Mouse (Mus musculus) kidney, embryonic 14.5 days (tissue): ENCODE data around the gene Litaf. TPM values are rescaled to one million over a fixed set of nuclear protein-coding genes. Genes with fewer than 3 reads are reported as not detected.
A peak's percentile ranks its signal among the peaks of the same experiment; 100 is the strongest.

Experiments
- ATAC-seq: fragments of 200-750 bp; cut with Nextera tagmentation; 2 replicates; pipeline ENCODE4 v1.8.0; 2017; ENCODE audit warnings: moderate number of reproducible peaks, mild to moderate bottlenecking, moderate TSS enrichment, moderate library complexity; ENCODE audit not compliant: low FRiP score, low TSS enrichment
- H3K27ac ChIP-seq: fragments of 300-500 bp; sonication (generic); 2 replicates; pipeline ENCODE4 v1.5.1; 2014; ENCODE audit warnings: low read depth, mild to moderate bottlenecking, low read length, moderate library complexity, mixed read lengths
- H3K27me3 ChIP-seq: fragments of 300-500 bp; sonication (generic); 2 replicates; pipeline ENCODE4 v1.6.1; 2014; ENCODE audit warnings: mild to moderate bottlenecking, low read length; ENCODE audit not compliant: control insufficient read depth, insufficient read depth
- H3K36me3 ChIP-seq: fragments of 300-500 bp; sonication (generic); 2 replicates; pipeline ENCODE4 v1.6.1; 2014; ENCODE audit warnings: low read length, mixed read lengths; ENCODE audit not compliant: control insufficient read depth, insufficient read depth
- H3K4me1 ChIP-seq: fragments of 300-500 bp; sonication (generic); 2 replicates; pipeline ENCODE4 v1.6.1; 2014; ENCODE audit warnings: low read length, mixed read lengths; ENCODE audit not compliant: control insufficient read depth, insufficient read depth
- H3K4me2 ChIP-seq: fragments of 300-500 bp; sonication (generic); replicated peaks from 2 replicates; pipeline ENCODE4 v1.6.1; 2014; ENCODE audit warnings: low read depth, mild to moderate bottlenecking, low read length
- H3K4me3 ChIP-seq: fragments of 300-500 bp; sonication (generic); 2 replicates; pipeline ENCODE4 v1.5.1; 2014; ENCODE audit warnings: mild to moderate bottlenecking, low read length
- H3K9ac ChIP-seq: fragments of 300-500 bp; sonication (generic); 2 replicates; pipeline ENCODE4 v1.6.1; 2014; ENCODE audit warnings: low read depth, mild to moderate bottlenecking, low read length, moderate library complexity
- H3K9me3 ChIP-seq: fragments of 300-500 bp; sonication (generic); 2 replicates; pipeline ENCODE4 v1.6.1; 2016; ENCODE audit warnings: low read length; ENCODE audit not compliant: control insufficient read depth
- WGBS: fragments of 180-500 bp; shearing (Covaris S2); extraction: QIAGEN DNeasy Blood & Tissue Kit; methylation state at CpG from one replicate; pipeline ENCODE4 v1.1.7; 2014; 5-methylcytosine and 5-hydroxymethylcytosine counted together
- polyA plus RNA-seq: library from polyadenylated mRNA; unstranded; fragments of >200 nt; fragmentation: Nextera tagmentation; extraction: Ambion mirVana; gene quantifications from 2 replicates; pipeline ENCODE4 v1.2.1, GENCODE M21; 2014

Gene Litaf
- polyA plus RNA-seq, 1 experiment from 2014 or later: 121 TPM

DNA sequence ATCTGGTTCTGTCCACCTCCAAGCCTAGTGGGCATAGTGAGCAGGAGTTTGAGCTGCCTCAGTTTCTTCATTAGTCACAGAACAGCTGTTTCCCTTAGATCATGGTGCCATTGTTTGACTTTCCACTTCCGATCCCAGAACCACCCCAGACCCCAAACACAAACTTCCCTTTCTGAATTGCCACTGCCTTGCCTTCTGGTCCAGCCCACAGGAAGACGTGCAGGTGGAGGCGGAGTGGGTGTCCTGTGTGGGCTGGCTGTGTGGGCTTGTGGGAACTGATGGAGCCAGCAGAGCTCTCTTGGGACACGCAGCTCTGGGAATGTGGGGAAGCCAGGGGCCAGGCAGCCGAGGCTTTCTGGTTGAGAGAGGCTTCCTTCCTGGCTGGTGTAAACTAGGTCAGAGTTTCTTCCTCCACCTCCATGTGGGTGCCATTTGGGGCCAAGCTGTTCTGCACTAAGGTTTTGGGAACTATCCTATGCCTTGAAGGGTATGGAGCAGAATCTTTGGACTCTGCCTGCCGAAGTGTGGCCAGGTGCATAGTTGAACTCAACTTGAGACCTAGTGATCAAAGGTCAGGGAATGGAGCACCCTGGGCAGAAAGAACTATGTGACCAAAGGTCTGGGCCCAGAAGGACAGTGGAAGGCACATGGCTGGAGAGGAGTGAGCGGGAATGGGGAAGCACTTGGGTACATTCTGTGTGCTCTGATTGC, 3.9 kb upstream of the Litaf start:
- WGBS: 69% methylated on average over 7 of the region's 7 CpGs
- H3K4me3 ChIP-seq: no peak overlapping the region
- H3K27me3 ChIP-seq: no peaks in the 10 kb centered on the region
- no peak overlapping the region for H3K27ac ChIP-seq
- H3K4me2 ChIP-seq: no peak overlapping the region
- H3K9me3 ChIP-seq: no peaks in the 10 kb centered on the region
- peaks cover 32% of the 10 kb centered on the region for H3K36me3 ChIP-seq
- ATAC-seq: no peak
- H3K4me1 ChIP-seq: peaks cover 28% of the 10 kb centered on the region
- H3K9ac ChIP-seq: no peak overlapping the region; the same call in 1 of the 2 replicates

DNA sequence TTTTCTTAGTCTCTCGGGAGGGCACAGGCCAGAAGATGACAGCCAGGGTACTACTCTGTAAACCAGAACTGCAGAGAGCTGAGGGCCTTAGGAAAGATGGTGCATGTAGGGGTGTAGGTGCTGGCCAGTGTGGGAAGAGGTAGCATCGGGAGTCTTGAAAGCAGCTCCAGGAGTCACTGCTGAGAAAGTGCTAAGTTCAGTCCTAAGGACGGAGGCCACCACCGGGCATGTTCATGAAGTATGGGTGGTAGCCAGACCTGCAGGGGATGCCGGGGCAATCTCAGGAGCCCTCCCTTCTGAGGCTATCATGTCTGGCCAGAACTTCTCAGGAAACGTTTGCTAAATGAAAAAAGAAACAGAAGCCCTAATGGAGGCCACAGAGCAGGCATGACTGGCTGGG, 3.3 kb upstream of the Litaf start:
- Histone ChIP-seq H3K4me1 (peaks cover 28% of the 10 kb centered on the region), H3K27me3 (no peaks in the 10 kb centered on the region), H3K4me2 (no peak overlapping the region), H3K27ac (no peak overlapping the region), H3K9me3 (no peaks in the 10 kb centered on the region), H3K9ac (no peak overlapping the region; the same call in 1 of the 2 replicates), H3K36me3 (peaks cover 26% of the 10 kb centered on the region), H3K4me3 (no peak overlapping the region)
- no peak for ATAC-seq
- WGBS: 69% methylated on average over 6 of the region's 6 CpGs

DNA sequence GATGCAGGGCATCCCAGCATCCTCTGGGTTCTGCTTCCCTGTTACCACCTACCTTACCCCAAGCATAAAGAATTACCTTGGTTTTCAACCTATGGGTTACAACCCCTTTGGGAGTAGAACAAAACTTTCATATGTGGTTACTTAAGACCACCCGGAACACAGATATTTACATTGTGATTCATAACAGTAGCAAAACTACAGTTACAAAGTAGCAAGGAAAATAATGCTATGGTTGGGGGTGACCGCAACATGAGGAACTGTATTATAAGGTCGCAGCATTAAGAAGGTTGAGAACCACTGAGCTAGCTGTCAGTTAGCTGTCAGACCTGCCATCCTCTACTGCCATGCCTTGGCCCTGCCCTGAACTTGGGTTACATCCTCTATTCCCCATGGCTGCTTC, 2.7 kb upstream of the Litaf start:
- Histone ChIP-seq H3K9ac (no peak overlapping the region), H3K36me3 (peaks cover 20% of the 10 kb centered on the region), H3K4me2 (no peak overlapping the region), H3K4me1 (peaks cover 28% of the 10 kb centered on the region), H3K27me3 (no peaks in the 10 kb centered on the region), H3K9me3 (no peaks in the 10 kb centered on the region), H3K4me3 (no peak overlapping the region; the same call in 1 of the 2 replicates), H3K27ac (no peak overlapping the region)
- no peak for ATAC-seq
- 89% methylated on average over 3 of the region's 3 CpGs for WGBS

DNA sequence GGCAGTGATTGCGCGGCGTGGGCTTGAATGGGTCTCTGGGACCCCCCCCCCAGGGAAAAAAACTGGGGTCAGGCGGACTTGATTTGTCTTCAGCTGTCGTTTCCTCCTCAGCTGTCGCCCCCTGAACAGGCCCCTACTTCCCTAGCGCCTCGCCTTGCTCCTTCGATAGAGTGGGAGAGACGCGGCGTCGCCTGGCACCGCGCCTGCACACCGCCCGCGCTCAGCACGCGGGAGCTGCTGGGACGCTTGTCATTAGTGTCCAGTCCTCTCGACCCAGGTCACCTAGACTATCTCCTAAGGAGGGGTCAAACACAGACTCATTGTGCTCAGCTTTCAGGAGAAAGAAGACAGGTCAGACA, 855 bp upstream of the Litaf start:
- peak overlapping the region; percentile 92 for H3K27ac ChIP-seq
- peak; percentile 21; the same call in 1 of the 2 replicates for ATAC-seq
- H3K4me2 ChIP-seq: peak overlapping the region; percentile 75
- H3K36me3 ChIP-seq: peaks cover 3% of the 10 kb centered on the region; the same call in 1 of the 2 replicates
- H3K27me3 ChIP-seq: no peaks in the 10 kb centered on the region
- H3K9me3 ChIP-seq: no peaks in the 10 kb centered on the region
- WGBS: under 1% methylated on average over 22 of the region's 22 CpGs
- peak overlapping the region; percentile 89 for H3K9ac ChIP-seq
- peak overlapping the region; percentile 67 for H3K4me3 ChIP-seq
- peaks cover 42% of the 10 kb centered on the region for H3K4me1 ChIP-seq

DNA sequence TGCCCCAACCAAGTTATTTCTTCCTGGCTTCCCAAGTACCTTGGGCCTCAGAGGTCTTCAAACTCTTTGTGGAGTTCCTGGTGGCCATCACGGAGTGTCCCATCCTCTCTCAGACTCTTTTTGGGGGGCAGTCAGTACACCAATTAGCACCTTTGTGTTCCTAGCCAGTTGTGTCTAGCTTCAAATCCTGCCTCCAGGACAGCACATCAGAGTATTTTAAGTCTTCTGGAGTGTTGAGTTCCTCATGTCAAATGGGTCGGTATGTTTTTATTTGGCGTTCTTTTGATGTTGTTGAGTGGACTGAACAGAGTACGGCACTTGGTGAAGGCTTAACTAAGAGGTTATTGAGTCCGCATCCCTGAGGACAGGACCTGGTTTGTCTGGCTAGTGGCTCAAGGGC, 526 bp downstream of the Litaf start:
- H3K27me3 ChIP-seq: no peaks in the 10 kb centered on the region
- peaks cover 42% of the 10 kb centered on the region for H3K4me1 ChIP-seq
- WGBS: 63% methylated on average over 5 of the region's 5 CpGs
- no peak for ATAC-seq
- no peaks in the 10 kb centered on the region for H3K9me3 ChIP-seq
- peak overlapping the region; percentile 45; the same call in 1 of the 2 replicates for H3K9ac ChIP-seq
- peak overlapping the region; percentile 47 for H3K4me2 ChIP-seq
- peak overlapping the region; percentile 67 for H3K4me3 ChIP-seq
- H3K27ac ChIP-seq: 0 out of 2 replicates have a peak overlapping the region, but pooled peaks have one; percentile 3
- no peaks in the 10 kb centered on the region; the same call in 1 of the 2 replicates for H3K36me3 ChIP-seq

DNA sequence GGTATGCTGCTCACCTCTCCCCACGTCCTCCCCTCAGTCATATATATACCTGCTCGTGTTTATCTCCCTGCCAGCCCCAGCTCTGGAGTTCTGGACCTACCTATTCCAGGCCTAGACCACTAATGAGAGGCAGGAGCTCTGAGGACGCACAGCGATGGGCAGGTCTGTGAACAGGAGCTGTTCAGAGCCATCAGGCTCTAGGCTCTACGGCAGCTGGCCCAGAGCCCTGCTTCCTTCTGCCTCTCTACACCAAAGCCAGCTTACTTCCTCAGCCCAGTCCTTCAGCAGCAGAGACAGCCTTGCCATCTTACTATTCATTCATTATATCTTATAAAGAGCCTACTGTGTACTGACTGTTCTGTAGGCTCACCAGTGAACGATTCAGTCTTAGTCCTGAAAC, 1.2 kb downstream of the Litaf start:
- H3K9ac ChIP-seq: no peak overlapping the region
- H3K9me3 ChIP-seq: no peaks in the 10 kb centered on the region
- H3K36me3 ChIP-seq: no peaks in the 10 kb centered on the region; the same call in 1 of the 2 replicates
- H3K27me3 ChIP-seq: no peaks in the 10 kb centered on the region
- H3K4me2 ChIP-seq: no peak overlapping the region
- 92% methylated on average over 6 of the region's 6 CpGs for WGBS
- H3K4me1 ChIP-seq: peaks cover 40% of the 10 kb centered on the region
- no peak overlapping the region for H3K4me3 ChIP-seq
- H3K27ac ChIP-seq: no peak overlapping the region
- ATAC-seq: no peak

DNA sequence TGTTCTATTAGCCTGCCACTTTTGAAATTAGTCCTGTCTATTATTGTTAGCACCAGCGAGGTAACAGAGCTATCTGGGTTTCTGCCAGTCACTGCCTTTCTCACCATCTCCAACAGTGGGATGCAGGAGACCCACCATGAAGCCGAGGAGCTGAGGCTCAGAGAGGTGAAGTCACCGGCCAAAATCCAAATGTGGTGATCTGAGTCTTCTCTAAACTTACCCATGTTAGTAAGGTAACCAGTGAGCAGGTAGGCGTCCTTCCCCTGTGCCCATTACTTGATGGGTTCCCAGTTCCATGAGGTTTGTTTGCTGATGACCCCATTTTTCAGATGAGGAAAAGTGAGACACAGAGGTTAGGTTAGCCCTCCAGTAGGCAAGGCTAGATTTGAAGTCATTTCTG, 1.6 kb downstream of the Litaf start:
- no peak overlapping the region for H3K9ac ChIP-seq
- 94% methylated on average over 4 of the region's 4 CpGs for WGBS
- peaks cover 36% of the 10 kb centered on the region for H3K4me1 ChIP-seq
- no peaks in the 10 kb centered on the region; the same call in 1 of the 2 replicates for H3K36me3 ChIP-seq
- H3K4me2 ChIP-seq: no peak overlapping the region
- ATAC-seq: no peak
- H3K27me3 ChIP-seq: no peaks in the 10 kb centered on the region
- no peaks in the 10 kb centered on the region for H3K9me3 ChIP-seq
- H3K4me3 ChIP-seq: no peak overlapping the region
- no peak overlapping the region for H3K27ac ChIP-seq

DNA sequence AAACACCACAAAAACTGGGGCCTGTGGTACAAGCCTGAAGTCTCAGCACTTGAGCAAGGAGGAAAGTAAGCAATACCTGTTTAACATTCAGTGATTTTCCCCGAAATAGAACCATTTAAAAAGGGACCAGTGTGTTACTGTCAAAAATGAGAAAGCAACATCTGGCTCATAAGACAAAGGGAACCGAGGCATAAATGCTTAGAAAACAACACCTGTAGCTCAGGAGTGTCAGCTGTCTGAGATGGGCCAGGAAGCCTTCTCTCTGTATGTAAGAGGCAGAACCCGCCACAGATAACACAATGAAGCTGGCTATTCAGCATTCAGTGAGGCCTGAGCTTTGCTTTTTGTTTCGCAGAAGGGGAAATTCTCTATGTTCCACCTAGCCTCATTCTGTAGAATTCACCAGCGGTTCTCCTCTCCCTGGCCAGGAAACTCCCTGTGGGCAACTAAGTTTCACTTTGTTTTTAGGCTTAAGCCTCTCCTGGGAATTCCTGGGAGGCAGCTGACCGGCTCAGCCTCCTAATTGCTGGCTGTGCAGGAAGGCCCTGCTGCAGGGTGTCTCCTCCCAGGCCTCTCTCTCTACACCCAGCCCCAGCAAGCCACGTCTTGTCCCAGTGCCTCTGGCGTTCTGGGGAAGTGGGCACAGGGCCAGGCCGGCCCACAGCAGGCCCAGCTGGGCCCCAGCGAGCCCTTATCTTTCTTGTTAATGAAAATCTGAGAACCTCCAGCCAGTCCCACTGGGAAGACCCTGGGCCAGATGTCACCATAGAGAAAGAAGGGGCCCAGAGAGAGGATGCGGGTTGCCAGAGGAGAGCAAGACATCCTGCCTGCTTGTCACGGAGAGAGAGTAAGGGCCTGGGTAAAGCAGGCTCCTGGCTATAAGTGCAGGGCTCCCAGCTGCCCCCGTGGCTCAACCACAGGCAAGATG, 2.9 kb downstream of the Litaf start:
- 31% methylated on average over 13 of the region's 13 CpGs for WGBS
- Histone ChIP-seq H3K4me2 (0 out of 2 replicates have a peak overlapping the region, but pooled peaks have one; percentile 8), H3K27me3 (no peaks in the 10 kb centered on the region), H3K36me3 (no peaks in the 10 kb centered on the region), H3K27ac (peak overlapping the region; percentile 85), H3K4me3 (no peak overlapping the region), H3K4me1 (peaks cover 25% of the 10 kb centered on the region), H3K9ac (peak overlapping the region; percentile 42), H3K9me3 (no peaks in the 10 kb centered on the region)
- peak; percentile 60; the same call in 1 of the 2 replicates for ATAC-seq

DNA sequence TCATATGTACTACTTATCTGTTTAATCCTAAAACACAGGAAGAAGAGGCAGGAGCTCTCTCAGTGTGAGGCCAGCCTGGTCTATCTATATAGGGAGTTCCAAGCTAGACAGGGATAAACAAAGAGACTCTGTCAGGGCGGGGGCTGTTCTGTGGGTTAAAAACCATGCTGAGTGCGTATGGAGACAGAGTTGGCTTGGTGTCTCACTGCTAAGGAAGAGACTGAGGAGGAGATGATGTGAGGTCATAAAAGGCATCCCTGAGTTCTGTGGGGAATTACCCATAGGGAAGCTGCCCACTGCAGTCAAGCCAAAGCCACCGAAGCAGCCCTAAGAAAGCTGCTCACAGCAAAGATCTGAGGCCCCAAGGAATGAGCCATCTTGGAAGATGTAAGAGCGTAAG, 5.3 kb downstream of the Litaf start, which contains the start of gene Snn:
Gene Snn, plus strand, starts transcription at position 301 of the 400 bp plus-strand sequence.
- 89% methylated on average over 4 of the region's 4 CpGs for WGBS
- Histone ChIP-seq H3K4me3 (no peak within 1 kb of the TSS), H3K9me3 (no peaks in the 10 kb centered on the region)

More for the DNA sequence above, 5.3 kb downstream of the Litaf start, which contains the start of gene Snn:
- H3K9ac ChIP-seq: no peak within 1 kb of the TSS
- no peak within 1 kb of the TSS for H3K4me2 ChIP-seq
- no peaks in the 10 kb centered on the region for H3K36me3 ChIP-seq
- no peak for ATAC-seq
- H3K4me1 ChIP-seq: peaks cover 14% of the 10 kb centered on the region
- H3K27me3 ChIP-seq: no peaks in the 10 kb centered on the region
- H3K27ac ChIP-seq: no peak within 1 kb of the TSS
